Mouse (Mus musculus) thymus, adult 2 months (tissue): Measurements from ENCODE around the gene Mettl7a3.

Source experiments
- CTCF ChIP-seq: fragments of 200-500 bp; IDR thresholded peaks from 2 replicates; pipeline ENCODE4 v1.5.1; 2012; ENCODE audit warnings: mild to moderate bottlenecking, control low read depth, low read length, moderate library complexity, borderline replicate concordance; ENCODE audit not compliant: control insufficient read depth, poor library complexity, insufficient read depth; ENCODE audit errors: extremely low read depth
- POLR2A ChIP-seq: fragments of 200-500 bp; IDR thresholded peaks from 2 replicates; pipeline ENCODE4 v1.6.1; 2012; ENCODE audit warnings: mild to moderate bottlenecking, low read length, control low read depth, moderate library complexity; ENCODE audit not compliant: control insufficient read depth, poor library complexity, insufficient read depth; ENCODE audit errors: extremely low read depth

GRCm38 (mm10) chr15:100367119-100367518 is 32.4 kb downstream of the Mettl7a3 start:
- TF ChIP-seq CTCF (no peak), POLR2A (no peak)
